Mouse (Mus musculus) thymus, adult 18-20 months (tissue): ENCODE measurements around the gene Kntc1.

Source experiments
- DNase-seq, 2 experiments: peaks; one replicate each; pipeline ENCODE4 v3.0.0; 2022; ENCODE audit warnings: mixed read lengths in 2 of 2

Kntc1 gene

GRCm38 (mm10) chr5:123869615-123870014 is 120.1 kb downstream of the Kntc1 start:
- no peak for DNase-seq
